Mouse (Mus musculus): ENCODE measurements around the gene Lyve1.
"Not testable (repeated sequence)": the region's sequence is repeated elsewhere in the genome, so short reads cannot be mapped to it uniquely, and the experiment has no call there.

The Lyve1 gene

DNA sequence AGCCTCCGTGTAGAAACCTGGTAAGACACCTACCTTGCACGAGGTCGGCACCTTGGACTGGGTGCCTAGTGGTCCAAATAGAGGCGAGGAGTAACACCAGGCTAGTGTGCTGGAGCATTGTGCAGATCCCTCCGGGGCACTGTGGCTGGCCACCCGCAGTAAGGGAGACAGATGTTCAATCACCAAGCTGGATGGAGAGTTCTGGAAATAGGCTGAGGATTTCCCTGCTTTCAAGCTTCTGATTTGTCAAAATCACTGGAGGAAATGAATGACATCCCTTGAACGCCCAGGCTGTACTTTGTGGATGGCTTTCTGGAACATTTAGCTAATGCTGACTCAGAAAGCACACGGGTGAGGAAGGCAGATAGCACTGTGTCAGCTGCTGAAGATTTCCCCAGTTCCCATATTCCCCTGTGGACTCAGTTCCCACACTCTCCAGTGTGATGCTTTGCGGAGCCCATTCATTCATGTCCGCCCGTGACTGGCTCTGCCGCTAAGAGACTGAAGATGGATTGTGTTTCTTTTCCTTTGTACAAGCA is at the start of gene Lyve1:
Lyve1 (minus strand) TSS at position 489 of the 539 bp plus-strand sequence.
- no peak for DNase-seq (ENCODE audit: low spot score)

- DNase-seq (ENCODE audit: low spot score) = no peak
Observed at GRCm38 (mm10) chr7:110908209-110909144, 45.4 kb upstream of the Lyve1 start.

DNA sequence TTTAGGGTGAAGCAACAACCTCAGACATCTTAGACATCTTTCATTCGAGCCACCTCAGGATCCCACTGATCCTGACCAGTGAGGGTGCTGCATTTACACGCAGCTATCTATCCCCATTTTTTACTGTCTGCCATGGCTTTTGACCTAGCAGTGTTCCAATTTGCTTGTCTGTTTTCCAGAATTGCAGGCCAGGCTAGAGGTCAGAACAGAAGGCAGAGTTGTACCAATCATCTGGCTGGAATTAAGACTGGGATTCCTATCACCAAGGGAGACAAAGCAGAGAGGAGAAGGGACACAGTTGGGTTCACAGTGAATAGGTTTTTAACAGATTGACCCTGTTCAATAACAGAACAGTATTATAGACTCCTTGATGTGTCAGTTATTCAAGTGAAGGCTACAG is 43.5 kb upstream of the Lyve1 start:
- no peak for DNase-seq (ENCODE audit: low spot score)

- DNase-seq (ENCODE audit: low spot score) = no peak
Observed at GRCm38 (mm10) chr7:110903226-110903625, 40.2 kb upstream of the Lyve1 start.

- DNase-seq (ENCODE audit: low spot score) = no peak
Observed at GRCm38 (mm10) chr7:110897202-110897601, 34.2 kb upstream of the Lyve1 start.

GRCm38 (mm10) chr7:110896453-110896852 is 33.4 kb upstream of the Lyve1 start:
- no peak for DNase-seq (ENCODE audit: low spot score)

DNA sequence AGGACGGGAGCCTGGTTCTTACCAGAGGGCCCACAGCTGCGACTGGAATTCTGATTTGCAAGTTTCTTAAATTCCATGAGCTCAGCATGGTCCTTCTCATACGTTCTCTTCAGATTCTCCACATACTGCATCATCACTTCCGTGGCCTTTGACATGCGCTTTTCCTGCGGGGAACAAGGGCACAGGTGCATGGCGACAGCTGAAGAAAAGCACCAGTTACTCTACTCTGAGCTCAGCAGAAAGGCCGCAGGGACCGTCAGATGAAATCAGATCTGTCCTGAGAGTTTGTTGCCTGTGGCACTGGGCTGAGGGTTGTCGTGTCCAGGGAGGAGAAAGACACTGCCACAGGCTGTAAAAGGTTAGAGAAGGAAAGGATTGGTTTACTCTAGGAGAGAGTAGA is 32.7 kb upstream of the Lyve1 start:
- DNase-seq (ENCODE audit: low spot score) = not testable (repeated sequence)

GRCm38 (mm10) chr7:110894673-110895072 is 31.6 kb upstream of the Lyve1 start:
- DNase-seq (ENCODE audit: low spot score) = no peak

- no peak for DNase-seq (ENCODE audit: low spot score)
Observed at GRCm38 (mm10) chr7:110893943-110894610, 31.0 kb upstream of the Lyve1 start.

DNA sequence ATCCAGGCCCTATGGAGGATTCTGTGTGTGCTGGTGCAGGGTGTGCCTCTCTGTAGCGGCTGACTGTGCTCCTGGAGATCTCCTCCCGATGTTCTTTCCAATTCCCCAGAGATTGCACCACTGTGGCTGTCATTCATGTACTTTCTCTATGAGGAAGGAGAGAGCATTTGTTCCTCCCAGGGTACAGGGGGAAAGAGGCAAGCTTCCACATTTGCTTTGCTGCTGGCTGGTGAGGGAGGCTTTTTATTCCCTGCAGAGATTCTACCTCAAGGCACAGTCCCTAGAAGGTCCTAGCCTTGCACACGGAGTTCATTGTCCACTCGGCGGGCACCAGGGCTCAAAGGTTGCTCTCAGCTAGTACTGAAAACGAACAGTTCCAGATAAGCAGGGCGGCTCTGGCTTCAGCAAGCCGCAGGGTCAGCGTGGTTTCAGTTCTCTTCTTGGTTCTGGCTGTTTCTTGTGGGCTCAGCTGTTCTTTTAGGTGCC is 28.5 kb upstream of the Lyve1 start:
- DNase-seq (ENCODE audit: low spot score) = peak; percentile 41

GRCm38 (mm10) chr7:110881746-110882333 is 18.8 kb upstream of the Lyve1 start:
- no peak for DNase-seq (ENCODE audit: low spot score)

DNA sequence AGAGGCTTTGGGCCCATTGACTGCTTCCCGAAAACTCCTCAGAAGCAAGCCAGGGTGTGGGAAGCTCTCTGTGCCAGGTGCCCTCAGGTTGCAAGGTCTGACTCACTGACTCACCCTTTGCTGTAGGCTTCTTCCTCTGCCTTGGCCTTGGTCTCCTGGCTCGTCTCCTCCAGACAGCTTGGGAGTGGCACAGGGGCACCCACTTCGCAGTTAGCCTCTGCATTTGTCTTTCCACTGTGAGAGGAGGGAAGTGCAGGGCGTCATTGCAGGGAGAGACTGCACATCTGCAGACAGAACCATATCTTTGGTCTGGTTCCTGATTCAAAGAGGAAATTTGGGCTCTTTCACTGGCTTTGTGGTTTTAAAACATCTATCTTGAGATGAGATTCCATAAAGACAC is 15.0 kb upstream of the Lyve1 start:
- no peak for DNase-seq (ENCODE audit: low spot score)

- no peak for DNase-seq (ENCODE audit: low spot score)
Observed at GRCm38 (mm10) chr7:110876965-110877364, 13.9 kb upstream of the Lyve1 start.

- DNase-seq (ENCODE audit: low spot score) = no peak
Observed at GRCm38 (mm10) chr7:110868807-110869206, 5.8 kb upstream of the Lyve1 start.

DNA sequence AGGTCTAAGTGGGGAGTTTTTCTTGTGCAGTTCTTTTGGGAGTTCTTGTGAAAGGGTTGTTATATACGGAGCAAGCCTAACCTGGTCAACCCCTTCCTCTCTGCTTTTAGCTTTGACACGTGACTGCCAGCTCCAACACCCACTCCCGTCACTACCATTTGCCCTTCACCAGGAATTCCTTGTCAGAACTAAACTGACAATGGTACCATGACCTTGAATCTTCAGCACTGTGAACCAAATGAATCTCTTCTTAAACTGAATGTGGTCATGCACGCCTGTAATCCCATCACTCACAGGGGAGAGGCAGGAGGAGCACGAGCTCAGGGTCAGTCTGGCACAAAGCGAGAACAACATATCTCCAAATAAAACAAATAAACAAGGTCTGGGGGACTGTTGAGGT is 4.1 kb upstream of the Lyve1 start:
- DNase-seq (ENCODE audit: low spot score) = no peak

GRCm38 (mm10) chr7:110866021-110866420 is 3.0 kb upstream of the Lyve1 start:
- no peak for DNase-seq (ENCODE audit: low spot score)

- no peak for DNase-seq (ENCODE audit: low spot score)
Observed at GRCm38 (mm10) chr7:110865570-110865969, 2.5 kb upstream of the Lyve1 start.

- no peak for DNase-seq (ENCODE audit: low spot score)
Observed at GRCm38 (mm10) chr7:110865038-110865437, 2.0 kb upstream of the Lyve1 start.

GRCm38 (mm10) chr7:110860129-110860528 is 2.9 kb downstream of the Lyve1 start:
- no peak for DNase-seq (ENCODE audit: low spot score)

- no peak for DNase-seq (ENCODE audit: low spot score)
Observed at GRCm38 (mm10) chr7:110855604-110856003, 7.4 kb downstream of the Lyve1 start.

DNA sequence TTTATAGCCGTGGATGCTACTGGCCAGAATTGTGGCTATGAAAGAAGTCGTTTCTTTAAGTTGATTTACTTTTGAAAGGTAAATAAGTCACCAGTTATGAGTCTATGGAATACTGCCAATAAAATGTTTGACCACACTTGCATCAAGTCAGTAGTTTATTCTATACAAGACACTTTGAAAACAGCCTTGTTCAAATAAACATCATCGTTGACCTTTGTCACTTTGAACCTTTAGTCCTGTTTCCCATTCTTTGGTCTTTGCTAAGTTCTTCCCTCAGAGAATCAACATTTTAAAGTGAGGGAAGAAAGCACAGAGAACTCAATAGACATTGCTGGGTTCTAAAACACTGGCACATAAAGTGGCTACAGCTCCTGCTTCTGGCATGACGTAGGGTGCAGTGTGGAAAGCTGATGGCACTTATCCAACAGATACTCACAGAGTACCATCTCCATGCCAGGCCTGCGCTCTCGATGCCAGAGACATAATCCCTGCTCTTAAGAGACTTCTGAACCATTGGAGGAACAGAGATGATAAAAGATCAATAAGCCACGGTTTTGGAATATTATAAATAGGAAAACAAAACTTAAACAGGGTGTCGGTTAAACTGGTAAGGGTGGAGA is 8.0 kb downstream of the Lyve1 start:
- DNase-seq (ENCODE audit: low spot score) = peak; percentile 34

DNA sequence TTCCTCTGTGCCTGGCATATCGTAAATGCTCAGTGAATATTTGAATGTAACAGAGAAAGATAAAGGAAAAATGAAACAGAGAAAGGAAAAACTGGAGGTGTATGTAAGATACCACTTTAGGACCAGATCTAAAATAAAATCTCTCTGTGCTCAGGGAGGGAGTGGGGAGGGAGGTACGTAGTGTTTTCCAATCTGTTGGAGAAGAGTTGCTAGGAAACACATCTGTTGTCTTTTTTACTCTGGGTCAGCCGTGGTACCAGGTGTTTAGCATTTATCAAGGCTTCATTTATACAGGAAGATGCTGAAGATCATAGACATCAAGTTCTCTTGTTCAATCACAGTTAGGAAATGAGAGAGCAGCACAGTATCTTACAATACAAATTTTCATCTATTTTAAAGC is 8.5 kb downstream of the Lyve1 start:
- DNase-seq (ENCODE audit: low spot score) = peak; percentile 43

Measured in layer of hippocampus, adult 11-12 months (tissue).